Comparison of ENCODE assay signal across 15 mouse cellular contexts in the genomic region with DNA sequence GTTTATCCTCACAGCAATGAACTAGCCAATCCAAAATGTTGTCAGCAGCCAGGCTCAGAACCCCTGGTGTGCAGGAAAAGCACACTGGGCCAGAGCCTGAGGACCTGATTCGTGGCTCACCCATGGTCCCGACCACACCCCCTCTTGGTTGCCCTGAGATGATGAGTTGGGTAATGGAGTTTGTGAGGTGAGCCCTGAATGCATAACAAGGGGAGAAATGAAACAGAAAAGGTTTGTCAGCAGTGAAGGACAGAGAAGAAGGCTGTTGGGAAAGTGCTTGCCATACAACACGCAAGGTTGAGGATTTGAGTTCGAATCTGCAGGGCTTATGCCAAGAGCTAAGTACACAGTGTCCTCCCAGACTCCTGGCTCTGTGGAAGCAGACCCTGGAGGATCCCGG.
"Had no signal": no experiment of that assay in that cellular context is flagged by ENCODE, and none has a peak within 500 bp of the region (broad histone marks: within the 10 kb centered on the region; RNA-seq: fewer than 3 reads in every experiment).

No protein-coding gene starts in this region.

- H3K9ac ChIP-seq: kidney, embryonic 15.5 days; limb, embryonic 15.5 days; liver, embryonic 12.5 days; lung, embryonic 14.5 days; midbrain, embryonic 15.5 days; neural tube, embryonic 13.5 days; stomach, embryonic 15.5 days had no signal

- ATAC-seq: liver, embryonic 12.5 days; midbrain, embryonic 15.5 days had no signal

- H3K4me2 ChIP-seq: liver, embryonic 12.5 days; lung, embryonic 14.5 days; midbrain, embryonic 15.5 days had no signal

- DNase-seq: kidney, postnatal 14 days; left cerebral cortex, postnatal 4 days; lung, embryonic 14.5 days; lung, postnatal 4 days; retina, postnatal 1 day; right cerebral cortex, postnatal 14 days; thymus, adult 2 months; thymus, postnatal 25 days had no signal

- H3K4me3 ChIP-seq: limb, embryonic 15.5 days; liver, embryonic 12.5 days; midbrain, embryonic 15.5 days; neural tube, embryonic 13.5 days; stomach, embryonic 15.5 days had no signal

- H3K27ac ChIP-seq: kidney, embryonic 15.5 days; limb, embryonic 15.5 days; liver, embryonic 12.5 days; midbrain, embryonic 10.5 days; midbrain, embryonic 15.5 days; neural tube, embryonic 13.5 days; stomach, embryonic 15.5 days had no signal

- H3K36me3 ChIP-seq: liver, embryonic 12.5 days; midbrain, embryonic 15.5 days; stomach, embryonic 15.5 days had no signal

- H3K9me3 ChIP-seq: kidney, embryonic 15.5 days; limb, embryonic 15.5 days; liver, embryonic 12.5 days; midbrain, embryonic 10.5 days; midbrain, embryonic 15.5 days; neural tube, embryonic 13.5 days; stomach, embryonic 15.5 days had no signal
